In the genomic region with DNA sequence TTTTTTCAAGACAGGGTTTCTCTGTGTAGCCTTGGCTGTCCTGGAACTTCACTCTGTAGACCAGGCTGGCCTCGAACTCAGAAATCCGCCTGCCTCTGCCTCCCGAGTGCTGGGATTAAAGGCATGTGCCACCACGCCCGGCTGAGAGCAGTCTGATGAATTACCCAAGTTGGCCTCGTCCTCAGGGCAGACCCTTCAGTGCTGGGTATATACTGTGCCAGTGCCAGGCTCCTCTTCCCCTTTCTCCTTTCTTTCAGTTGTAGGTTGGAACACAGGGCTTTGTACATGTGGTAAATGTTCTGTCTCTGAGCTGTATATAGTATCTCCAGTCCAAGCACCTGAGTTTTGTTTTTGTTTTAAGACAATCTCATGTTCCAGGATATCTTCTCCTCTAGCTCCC, we compare ENCODE assay signal across 8 mouse cellular contexts. TPM values are rescaled to one million over a fixed set of nuclear protein-coding genes. Genes with fewer than 3 reads are reported as not detected.
DNase-seq lines count a peak whose midpoint lies in the region; ATAC-seq and TF ChIP-seq lines count a peak whose summit lies in the region.

No protein-coding gene starts in this region.

- H3K9me3 ChIP-seq in kidney, embryonic 14.5 days (ENCODE audit: control insufficient read depth, low read length): no peaks in the 10 kb centered on the region
- no peaks in the 10 kb centered on the region for H3K9me3 ChIP-seq in hindbrain, embryonic 16.5 days (ENCODE audit: control insufficient read depth, low read length)
- no peaks in the 10 kb centered on the region for H3K9me3 ChIP-seq in midbrain, embryonic 16.5 days (replicated peaks; ENCODE audit: control insufficient read depth, low read length, poor library complexity, severe bottlenecking)

- no peaks in the 10 kb centered on the region for H3K27me3 ChIP-seq in kidney, embryonic 14.5 days (ENCODE audit: control insufficient read depth, insufficient read depth, low read length)
- no peaks in the 10 kb centered on the region for H3K27me3 ChIP-seq in hindbrain, embryonic 16.5 days (replicated peaks; ENCODE audit: control insufficient read depth, insufficient read depth, low read length)
- no peaks in the 10 kb centered on the region for H3K27me3 ChIP-seq in midbrain, embryonic 16.5 days (ENCODE audit: control insufficient read depth, insufficient read depth, low read depth, low read length)

- TF ChIP-seq CTCF in bone marrow, adult 2 months (IDR thresholded peaks at IDR 0.05; ENCODE audit: control insufficient read depth, insufficient read depth, low read length): no peak

- no peak overlapping the region for H3K9ac ChIP-seq in kidney, embryonic 14.5 days (ENCODE audit: low read depth, low read length)
- no peak overlapping the region for H3K9ac ChIP-seq in hindbrain, embryonic 16.5 days (ENCODE audit: low read depth, low read length)
- H3K9ac ChIP-seq in midbrain, embryonic 16.5 days (ENCODE audit: low read depth, low read length): no peak overlapping the region

- peak overlapping the region; percentile 84; the same call in 1 of the 2 replicates for H3K4me3 ChIP-seq in kidney, embryonic 14.5 days (ENCODE audit: low read length)
- peak overlapping the region; percentile 6 for H3K4me3 ChIP-seq in bone marrow, adult 2 months (replicated peaks; ENCODE audit: control insufficient read depth, low read depth, low read length)
- no peak overlapping the region for H3K4me3 ChIP-seq in hindbrain, embryonic 16.5 days (ENCODE audit: low read length)
- peak overlapping the region; percentile 73 for H3K4me3 ChIP-seq in midbrain, embryonic 16.5 days (ENCODE audit: low read depth, low read length)

- ATAC-seq in kidney, embryonic 14.5 days (ENCODE audit: low FRiP score, low TSS enrichment): no peak
- no peak for ATAC-seq in hindbrain, embryonic 16.5 days
- no peak for ATAC-seq in midbrain, embryonic 16.5 days

- WGBS in kidney, embryonic 14.5 days: 66% methylated on average over 6 of the region's 6 CpGs
- WGBS in bone marrow, adult 2 months: 17% methylated on average over 6 of the region's 6 CpGs
- 80% methylated on average over 6 of the region's 6 CpGs for WGBS in hindbrain, embryonic 16.5 days
- WGBS in midbrain, embryonic 16.5 days: 71% methylated on average over 6 of the region's 6 CpGs

- peak overlapping the region; percentile 55 for H3K4me2 ChIP-seq in kidney, embryonic 14.5 days (replicated peaks; ENCODE audit: low read depth, low read length)
- peak overlapping the region; percentile 92 for H3K4me2 ChIP-seq in hindbrain, embryonic 16.5 days (ENCODE audit: low read length)
- H3K4me2 ChIP-seq in midbrain, embryonic 16.5 days (ENCODE audit: low read length): peak overlapping the region; percentile 80

- no peaks in the 10 kb centered on the region for H3K36me3 ChIP-seq in kidney, embryonic 14.5 days (ENCODE audit: control insufficient read depth, insufficient read depth, low read length)
- no peaks in the 10 kb centered on the region for H3K36me3 ChIP-seq in hindbrain, embryonic 16.5 days (ENCODE audit: control insufficient read depth, insufficient read depth, low read length)
- H3K36me3 ChIP-seq in midbrain, embryonic 16.5 days (ENCODE audit: control insufficient read depth, insufficient read depth, low read length): no peaks in the 10 kb centered on the region

- peaks cover 12% of the 10 kb centered on the region for H3K4me1 ChIP-seq in kidney, embryonic 14.5 days (ENCODE audit: control insufficient read depth, insufficient read depth, low read length)
- no peaks in the 10 kb centered on the region; the same call in 1 of the 2 replicates for H3K4me1 ChIP-seq in bone marrow, adult 2 months (ENCODE audit: control insufficient read depth, insufficient read depth, low read length)
- H3K4me1 ChIP-seq in hindbrain, embryonic 16.5 days (ENCODE audit: control insufficient read depth, insufficient read depth, low read depth, low read length): peaks cover 12% of the 10 kb centered on the region
- H3K4me1 ChIP-seq in midbrain, embryonic 16.5 days (ENCODE audit: control insufficient read depth, insufficient read depth, low read length): peaks cover 33% of the 10 kb centered on the region

- H3K27ac ChIP-seq in kidney, embryonic 14.5 days (ENCODE audit: low read depth, low read length): no peak overlapping the region
- no peak overlapping the region for H3K27ac ChIP-seq in bone marrow, adult 2 months (ENCODE audit: control insufficient read depth, insufficient read depth, low read depth, low read length, poor library complexity)
- H3K27ac ChIP-seq in hindbrain, embryonic 16.5 days (ENCODE audit: low read depth, low read length): no peak overlapping the region
- H3K27ac ChIP-seq in midbrain, embryonic 16.5 days (ENCODE audit: low read length): no peak overlapping the region

- DNase-seq in kidney, postnatal 25 days: no peak
- no peak for DNase-seq in right cerebral cortex, postnatal 14 days
- DNase-seq in gastrocnemius, adult 8-10 months (ENCODE audit: low spot score in 2 of 2): no peak
- DNase-seq in right cerebral cortex, postnatal 36 days (ENCODE audit: low spot score in 2 of 2): no peak

- no peak for TF ChIP-seq POLR2A in bone marrow, adult 2 months (IDR thresholded peaks at IDR 0.05; ENCODE audit: borderline replicate concordance, control insufficient read depth, low read depth, low read length)

RNA-seq across cellular contexts. Expression of a gene that starts 1.7 kb away (rescaled TPM):
- polyA plus RNA-seq in kidney, embryonic 14.5 days (2014; fragmentation: Nextera tagmentation; extraction: Ambion mirVana): 45.4 and 49.3 TPM in 2 replicates
- 31.4 and 44.4 TPM in 2 replicates for polyA plus RNA-seq in bone marrow, adult 2 months (2011; ENCODE audit: insufficient read depth, insufficient read length, low replicate concordance, missing spikeins)
- polyA plus RNA-seq in hindbrain, embryonic 16.5 days (2015; fragmentation: Nextera tagmentation; extraction: Ambion mirVana): 20.0 and 22.8 TPM in 2 replicates
- polyA plus RNA-seq in midbrain, embryonic 16.5 days (2015; fragmentation: Nextera tagmentation; extraction: Ambion mirVana): 20.3 and 22.6 TPM in 2 replicates
- 10 to 100 TPM; 18.9 to 25.4 (median 23.8) TPM for total RNA-seq in gastrocnemius, adult 8-10 months (2022)

RNA-seq across cellular contexts. Expression of a gene that starts 30.2 kb away (rescaled TPM):
- 19.7 and 23.7 TPM in 2 replicates for polyA plus RNA-seq in kidney, embryonic 14.5 days (2014; fragmentation: Nextera tagmentation; extraction: Ambion mirVana)
- 8.4 and 13.7 TPM in 2 replicates for polyA plus RNA-seq in bone marrow, adult 2 months (2011; ENCODE audit: insufficient read depth, insufficient read length, low replicate concordance, missing spikeins)
- polyA plus RNA-seq in hindbrain, embryonic 16.5 days (2015; fragmentation: Nextera tagmentation; extraction: Ambion mirVana): 8.9 and 9.0 TPM in 2 replicates
- polyA plus RNA-seq in midbrain, embryonic 16.5 days (2015; fragmentation: Nextera tagmentation; extraction: Ambion mirVana): 6.7 and 6.9 TPM in 2 replicates
- total RNA-seq in gastrocnemius, adult 8-10 months (2022): 10 to 100 TPM; 39.9 to 46.3 (median 43.4) TPM

RNA-seq across cellular contexts. Expression of a gene that starts 57.1 kb away (rescaled TPM):
- 22.2 and 23.7 TPM in 2 replicates for polyA plus RNA-seq in kidney, embryonic 14.5 days (2014; fragmentation: Nextera tagmentation; extraction: Ambion mirVana)
- polyA plus RNA-seq in bone marrow, adult 2 months (2011; ENCODE audit: insufficient read depth, insufficient read length, low replicate concordance, missing spikeins): 12.1 and 14.5 TPM in 2 replicates
- 35.2 and 36.1 TPM in 2 replicates for polyA plus RNA-seq in hindbrain, embryonic 16.5 days (2015; fragmentation: Nextera tagmentation; extraction: Ambion mirVana)
- 33.0 and 34.7 TPM in 2 replicates for polyA plus RNA-seq in midbrain, embryonic 16.5 days (2015; fragmentation: Nextera tagmentation; extraction: Ambion mirVana)
- total RNA-seq in gastrocnemius, adult 8-10 months (2022): 10 to 100 TPM; 10.7 to 21.6 (median 18.7) TPM
